Mouse (Mus musculus) megakaryocyte, embryonic 14.5 days (primary cell): ENCODE results near the gene Kansl3. TPM values are rescaled to one million over a fixed set of nuclear protein-coding genes. Genes with fewer than 3 reads are reported as not detected.
A peak's percentile ranks its signal among the peaks of the same experiment; 100 is the strongest.

Experiments used
- H3K27me3 ChIP-seq: replicated peaks from 2 replicates; pipeline ENCODE3; 2012; ENCODE audit warnings: inconsistent platforms
- H3K36me3 ChIP-seq: replicated peaks from 2 replicates; pipeline ENCODE3; 2012; ENCODE audit warnings: low read length, inconsistent platforms, mixed read lengths
- H3K4me1 ChIP-seq: 2 replicates; pipeline ENCODE4 v1.6.1; 2012; ENCODE audit warnings: inconsistent platforms
- H3K4me3 ChIP-seq: replicated peaks from 2 replicates; pipeline ENCODE3; 2012; ENCODE audit warnings: moderate library complexity, mild to moderate bottlenecking, inconsistent platforms
- H3K9me3 ChIP-seq: 2 replicates; pipeline ENCODE4 v1.6.1; 2012; ENCODE audit warnings: inconsistent platforms
- FLI1 ChIP-seq: IDR thresholded peaks from 2 replicates; pipeline ENCODE4 v1.6.1; 2012; ENCODE audit warnings: low read length, inconsistent platforms, mixed read lengths
- GATA1 ChIP-seq: IDR thresholded peaks from 3 replicates; pipeline ENCODE4 v1.6.1; 2012; ENCODE audit warnings: mixed read lengths, low read length, inconsistent platforms, borderline replicate concordance
- polyA plus RNA-seq: library from polyadenylated mRNA; stranded (reverse); fragments of >175 nt; gene quantifications from 2 replicates; pipeline ENCODE4 v1.2.3, GENCODE M21; 2012; ENCODE audit warnings: low replicate concordance; ENCODE audit not compliant: insufficient read depth

The Kansl3 gene
- polyA plus RNA-seq, 1 experiment, result 5.8 TPM

- H3K36me3 ChIP-seq, result peaks cover 17% of the 10 kb centered on the region
- H3K4me1 ChIP-seq, result no peaks in the 10 kb centered on the region
- H3K27me3 ChIP-seq, result peaks cover 62% of the 10 kb centered on the region
- TF ChIP-seq FLI1, result no peak
- no peak for TF ChIP-seq GATA1
- no peaks in the 10 kb centered on the region for H3K9me3 ChIP-seq
- no peak overlapping the region for H3K4me3 ChIP-seq
Measured at GRCm38 (mm10) chr1:36321829-36322573, 47.0 kb downstream of the Kansl3 start.

GRCm38 (mm10) chr1:36321164-36321563, 47.8 kb downstream of the Kansl3 start:
- H3K4me3 ChIP-seq, result no peak overlapping the region

GRCm38 (mm10) chr1:36315776-36316100, 53.2 kb downstream of the Kansl3 start:
- Histone ChIP-seq H3K27me3 (peaks cover 97% of the 10 kb centered on the region), H3K4me3 (no peak overlapping the region), H3K4me1 (peaks cover 3% of the 10 kb centered on the region; the same call in 1 of the 2 replicates), H3K36me3 (peaks cover 12% of the 10 kb centered on the region), H3K9me3 (peaks cover 1% of the 10 kb centered on the region; the same call in 1 of the 2 replicates)
- no peak for TF ChIP-seq GATA1

More at GRCm38 (mm10) chr1:36321164-36321563, 47.8 kb downstream of the Kansl3 start:
- peaks cover 70% of the 10 kb centered on the region for H3K27me3 ChIP-seq
- no peaks in the 10 kb centered on the region for H3K4me1 ChIP-seq
- peaks cover 17% of the 10 kb centered on the region for H3K36me3 ChIP-seq
- no peak for TF ChIP-seq GATA1
- no peak for TF ChIP-seq FLI1
- H3K9me3 ChIP-seq, result no peaks in the 10 kb centered on the region

- H3K4me1 ChIP-seq, result peaks cover 3% of the 10 kb centered on the region; the same call in 1 of the 2 replicates
- peaks cover 96% of the 10 kb centered on the region for H3K27me3 ChIP-seq
- H3K4me3 ChIP-seq, result no peak overlapping the region
- no peak for TF ChIP-seq FLI1
- TF ChIP-seq GATA1, result no peak
- H3K9me3 ChIP-seq, result peaks cover 2% of the 10 kb centered on the region; the same call in 1 of the 2 replicates
- peaks cover 6% of the 10 kb centered on the region for H3K36me3 ChIP-seq
Measured at GRCm38 (mm10) chr1:36314959-36315775, 53.8 kb downstream of the Kansl3 start.

GRCm38 (mm10) chr1:36309498-36309901, 59.5 kb downstream of the Kansl3 start:
- Histone ChIP-seq H3K36me3 (no peaks in the 10 kb centered on the region), H3K27me3 (peaks cover 86% of the 10 kb centered on the region), H3K4me3 (peak overlapping the region; percentile 93), H3K4me1 (peaks cover 30% of the 10 kb centered on the region), H3K9me3 (peaks cover 2% of the 10 kb centered on the region; the same call in 1 of the 2 replicates)
- TF ChIP-seq FLI1, result no peak
- no peak for TF ChIP-seq GATA1

- Histone ChIP-seq H3K9me3 (peaks cover 2% of the 10 kb centered on the region; the same call in 1 of the 2 replicates), H3K4me3 (peak overlapping the region; percentile 93), H3K4me1 (peaks cover 30% of the 10 kb centered on the region), H3K27me3 (peaks cover 86% of the 10 kb centered on the region), H3K36me3 (no peaks in the 10 kb centered on the region)
- TF ChIP-seq FLI1, result no peak
- no peak for TF ChIP-seq GATA1
Measured at GRCm38 (mm10) chr1:36308966-36309475, 60.0 kb downstream of the Kansl3 start.

- peaks cover 87% of the 10 kb centered on the region for H3K27me3 ChIP-seq
Measured at GRCm38 (mm10) chr1:36308451-36308901, 60.5 kb downstream of the Kansl3 start.

GRCm38 (mm10) chr1:36307495-36308280, 61.3 kb downstream of the Kansl3 start, which contains the start of gene Arid5a:
Arid5a (plus strand) TSS chr1:36307733.
- H3K4me1 ChIP-seq, result peaks cover 36% of the 10 kb centered on the region
- H3K4me3 ChIP-seq, result peak within 1 kb of the TSS; percentile 93
- peaks cover 2% of the 10 kb centered on the region; the same call in 1 of the 2 replicates for H3K9me3 ChIP-seq
- H3K27me3 ChIP-seq, result peaks cover 87% of the 10 kb centered on the region
- TF ChIP-seq FLI1, result no peak
- TF ChIP-seq GATA1, result no peak
- H3K36me3 ChIP-seq, result no peaks in the 10 kb centered on the region

More at GRCm38 (mm10) chr1:36308451-36308901, 60.5 kb downstream of the Kansl3 start:
- no peak for TF ChIP-seq FLI1
- TF ChIP-seq GATA1, result no peak
- H3K4me1 ChIP-seq, result peaks cover 30% of the 10 kb centered on the region
- H3K36me3 ChIP-seq, result no peaks in the 10 kb centered on the region
- peak overlapping the region; percentile 93 for H3K4me3 ChIP-seq
- peaks cover 2% of the 10 kb centered on the region; the same call in 1 of the 2 replicates for H3K9me3 ChIP-seq

GRCm38 (mm10) chr1:36307121-36307494, 61.9 kb downstream of the Kansl3 start:
- H3K36me3 ChIP-seq, result no peaks in the 10 kb centered on the region
- H3K27me3 ChIP-seq, result peaks cover 89% of the 10 kb centered on the region
- TF ChIP-seq FLI1 (no peak), GATA1 (no peak)
- H3K9me3 ChIP-seq, result peaks cover 2% of the 10 kb centered on the region; the same call in 1 of the 2 replicates
- peak overlapping the region; percentile 93 for H3K4me3 ChIP-seq
- H3K4me1 ChIP-seq, result peaks cover 36% of the 10 kb centered on the region
